Mouse (Mus musculus) layer of hippocampus, adult 9-10 months (tissue): ENCODE data around the gene S1pr3.

Source experiments
- DNase-seq: peaks from one replicate; pipeline ENCODE4 v3.0.0; 2022; ENCODE audit warnings: low spot score

Gene S1pr3

GRCm38 (mm10) chr13:51456190-51456878 lies 47.9 kb downstream of the S1pr3 start:
- no peak for DNase-seq

- no peak for DNase-seq
Measured at GRCm38 (mm10) chr13:51464294-51464693, 55.9 kb downstream of the S1pr3 start.

- no peak for DNase-seq
Measured at GRCm38 (mm10) chr13:51466117-51466841, 57.8 kb downstream of the S1pr3 start.

GRCm38 (mm10) chr13:51468697-51469250 lies 60.3 kb downstream of the S1pr3 start:
- DNase-seq, result no peak
